Mouse (Mus musculus) forebrain, embryonic 16.5 days (tissue): Measurements from ENCODE around the gene Gm5169. TPM values are rescaled to one million over a fixed set of nuclear protein-coding genes. Genes with fewer than 3 reads are reported as not detected.
"Not testable (repeated sequence)": the region's sequence is repeated elsewhere in the genome, so short reads cannot be mapped to it uniquely, and the experiment has no call there.

Source experiments
- ATAC-seq: fragments of 200-750 bp; cut with Nextera tagmentation; 2 replicates; pipeline ENCODE4 v1.8.0; 2017; ENCODE audit warnings: mild to moderate bottlenecking, moderate library complexity
- H3K27ac ChIP-seq: fragments of 300-500 bp; sonication (generic); 2 replicates; pipeline ENCODE4 v1.5.1; 2014; ENCODE audit warnings: low read length, control low read depth
- H3K27me3 ChIP-seq: fragments of 300-500 bp; sonication (generic); replicated peaks from 2 replicates; pipeline ENCODE4 v1.6.1; 2014; ENCODE audit warnings: low read length; ENCODE audit not compliant: control insufficient read depth, insufficient read depth
- H3K36me3 ChIP-seq: fragments of 300-500 bp; sonication (generic); 2 replicates; pipeline ENCODE4 v1.6.1; 2014; ENCODE audit not compliant: control insufficient read depth, insufficient read depth
- H3K4me1 ChIP-seq: fragments of 300-500 bp; sonication (generic); replicated peaks from 2 replicates; pipeline ENCODE4 v1.6.1; 2014; ENCODE audit warnings: low read length; ENCODE audit not compliant: control insufficient read depth, insufficient read depth
- H3K4me2 ChIP-seq: fragments of 300-500 bp; sonication (generic); 2 replicates; pipeline ENCODE4 v1.6.1; 2014; ENCODE audit warnings: mild to moderate bottlenecking, low read length, control low read depth
- H3K4me3 ChIP-seq: fragments of 300-500 bp; sonication (generic); replicated peaks from 2 replicates; pipeline ENCODE4 v1.5.1; 2014; ENCODE audit warnings: mild to moderate bottlenecking, low read length, control low read depth
- H3K9ac ChIP-seq: fragments of 300-500 bp; sonication (generic); replicated peaks from 2 replicates; pipeline ENCODE4 v1.6.1; 2014; ENCODE audit warnings: low read depth, low read length, control low read depth
- H3K9me3 ChIP-seq: fragments of 300-500 bp; sonication (generic); 2 replicates; pipeline ENCODE4 v1.6.1; 2016; ENCODE audit warnings: low read length; ENCODE audit not compliant: control insufficient read depth
- WGBS: fragments of 180-500 bp; shearing (Covaris S2); extraction: QIAGEN DNeasy Blood & Tissue Kit; methylation state at CpG from one replicate; pipeline ENCODE4 v1.1.7; 2014; 5-methylcytosine and 5-hydroxymethylcytosine counted together
- polyA plus RNA-seq: library from polyadenylated mRNA; unstranded; fragments of >200 nt; fragmentation: Nextera tagmentation; extraction: Ambion mirVana; gene quantifications from 2 replicates; pipeline ENCODE4 v1.2.1, GENCODE M21; 2015

Gm5169 gene
- not detected in 2 replicates for polyA plus RNA-seq

- not testable (repeated sequence) for H3K9ac ChIP-seq, ATAC-seq, H3K4me3 ChIP-seq, H3K36me3 ChIP-seq, H3K4me1 ChIP-seq, H3K4me2 ChIP-seq, H3K27me3 ChIP-seq, H3K27ac ChIP-seq, H3K9me3 ChIP-seq
- 80% methylated on average over 1 of the region's 6 CpGs for WGBS
Observed at GRCm38 (mm10) chrX:25301355-25301754, at the start of gene Gm5169. Gene Gm5169 (minus strand): TSS chrX:25301455.

DNA sequence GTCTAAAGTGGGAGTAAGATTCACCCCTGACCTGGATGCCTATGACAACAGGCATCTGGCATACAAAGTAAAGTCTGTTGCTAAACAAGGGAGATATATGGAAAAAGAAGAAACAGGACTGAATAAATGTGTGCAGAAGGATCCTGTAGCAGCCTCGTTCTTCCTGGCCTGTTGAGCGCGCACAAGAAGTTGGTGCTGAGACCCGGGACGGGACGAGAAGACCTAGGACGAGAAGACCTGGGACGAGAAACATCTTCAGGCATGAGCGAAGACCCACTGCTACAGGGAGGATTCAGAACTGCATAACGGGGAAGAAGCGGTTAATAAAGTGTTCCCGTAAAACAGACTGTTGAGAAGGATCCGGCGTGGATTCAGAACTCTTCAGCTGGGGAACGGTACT, 46.2 kb upstream of the Gm5169 start:
- ATAC-seq, H3K4me2 ChIP-seq, H3K27ac ChIP-seq, H3K9ac ChIP-seq, H3K4me3 ChIP-seq, H3K4me1 ChIP-seq, H3K9me3 ChIP-seq, H3K36me3 ChIP-seq, H3K27me3 ChIP-seq: not testable (repeated sequence)
- 91% methylated on average over 12 of the region's 15 CpGs for WGBS
